Mouse (Mus musculus): ENCODE measurements around the gene Chrnb2.

DNA sequence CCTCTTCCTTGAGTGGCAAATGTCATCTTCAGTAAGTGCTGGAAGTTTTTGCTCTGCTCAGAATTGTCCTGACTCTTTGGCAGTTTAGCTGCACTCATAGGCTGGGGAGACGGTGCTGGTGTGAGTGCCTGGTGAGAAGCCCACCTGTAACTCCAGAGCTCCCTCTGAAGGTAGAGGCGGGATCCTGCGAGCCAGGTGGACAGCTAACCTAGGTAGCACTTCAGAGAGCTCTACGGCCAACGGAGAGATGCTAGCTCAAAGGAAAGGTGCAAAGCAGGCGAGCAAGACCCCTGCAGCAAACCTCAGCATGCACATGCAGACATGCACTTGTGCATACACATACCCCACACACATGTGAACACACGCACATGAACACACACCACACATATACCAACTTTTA is 49.6 kb upstream of the Chrnb2 start:
- TF ChIP-seq POLR2A (IDR thresholded peaks at IDR 0.05; ENCODE audit: borderline replicate concordance, control insufficient read depth, low read depth, low read length) = no peak
- no peak for TF ChIP-seq CTCF (IDR thresholded peaks at IDR 0.05; ENCODE audit: control insufficient read depth, insufficient read depth, low read length)
